Mouse (Mus musculus) liver, adult 2 months (tissue): ENCODE results near the gene Serpinb9.

ENCODE experiments used
- CTCF ChIP-seq: fragments of 200-500 bp; IDR thresholded peaks from 2 replicates; pipeline ENCODE4 v1.5.1; 2011; ENCODE audit warnings: low read depth, low read length, control low read depth
- POLR2A ChIP-seq: fragments of 200-500 bp; IDR thresholded peaks from 2 replicates; pipeline ENCODE4 v1.6.1; 2011; ENCODE audit warnings: low read length, control low read depth; ENCODE audit not compliant: insufficient read depth; ENCODE audit errors: extremely low read depth

DNA sequence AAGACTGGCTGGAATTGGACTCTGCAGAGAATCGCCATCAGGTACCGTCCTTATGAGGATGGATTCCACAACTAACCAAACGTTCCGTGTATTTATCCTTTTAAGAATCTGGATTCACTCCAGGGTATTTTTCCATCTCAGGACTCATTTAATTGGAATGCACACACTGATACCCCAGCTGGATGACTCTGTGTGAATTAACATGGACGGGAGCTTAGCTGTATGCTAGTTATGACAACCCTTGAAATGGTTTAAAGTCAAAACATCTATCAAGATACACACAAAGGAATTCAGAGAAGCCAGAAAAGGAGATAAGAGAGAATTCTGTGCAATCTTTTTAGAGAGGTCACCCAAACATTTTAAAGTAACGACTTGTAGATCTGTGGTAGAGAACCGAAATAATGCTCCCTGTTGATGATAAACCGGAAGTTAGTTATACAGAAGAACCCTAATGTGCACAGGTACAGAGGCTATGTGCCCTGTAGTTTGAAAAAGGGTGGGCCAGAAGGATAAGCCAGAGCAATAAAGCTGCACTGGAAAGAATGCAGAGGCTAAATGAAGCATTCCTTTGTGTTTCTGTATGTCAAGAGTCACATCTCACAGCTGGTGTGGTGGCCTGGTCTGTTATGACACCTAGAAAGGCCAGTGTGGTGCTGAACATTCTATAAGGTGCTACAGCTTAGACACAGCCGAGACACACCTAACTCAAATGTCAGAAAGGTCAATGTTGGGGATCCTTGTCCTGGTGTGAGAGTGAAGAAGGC is 38.9 kb upstream of the Serpinb9 start:
- no peak for TF ChIP-seq CTCF
- no peak for TF ChIP-seq POLR2A
